Mouse (Mus musculus): ENCODE measurements around the gene Ly6g6d.
"Not testable (repeated sequence)": the region's sequence is repeated elsewhere in the genome, so short reads cannot be mapped to it uniquely, and the experiment has no call there.

Ly6g6d gene

GRCm38 (mm10) chr17:35048149-35048931 is 29.5 kb downstream of the Ly6g6d start:
- DNase-seq (ENCODE audit: low read depth, low spot score), result no peak

GRCm38 (mm10) chr17:35047688-35048087 is 30.2 kb downstream of the Ly6g6d start:
- no peak for DNase-seq (ENCODE audit: low read depth, low spot score)

DNA sequence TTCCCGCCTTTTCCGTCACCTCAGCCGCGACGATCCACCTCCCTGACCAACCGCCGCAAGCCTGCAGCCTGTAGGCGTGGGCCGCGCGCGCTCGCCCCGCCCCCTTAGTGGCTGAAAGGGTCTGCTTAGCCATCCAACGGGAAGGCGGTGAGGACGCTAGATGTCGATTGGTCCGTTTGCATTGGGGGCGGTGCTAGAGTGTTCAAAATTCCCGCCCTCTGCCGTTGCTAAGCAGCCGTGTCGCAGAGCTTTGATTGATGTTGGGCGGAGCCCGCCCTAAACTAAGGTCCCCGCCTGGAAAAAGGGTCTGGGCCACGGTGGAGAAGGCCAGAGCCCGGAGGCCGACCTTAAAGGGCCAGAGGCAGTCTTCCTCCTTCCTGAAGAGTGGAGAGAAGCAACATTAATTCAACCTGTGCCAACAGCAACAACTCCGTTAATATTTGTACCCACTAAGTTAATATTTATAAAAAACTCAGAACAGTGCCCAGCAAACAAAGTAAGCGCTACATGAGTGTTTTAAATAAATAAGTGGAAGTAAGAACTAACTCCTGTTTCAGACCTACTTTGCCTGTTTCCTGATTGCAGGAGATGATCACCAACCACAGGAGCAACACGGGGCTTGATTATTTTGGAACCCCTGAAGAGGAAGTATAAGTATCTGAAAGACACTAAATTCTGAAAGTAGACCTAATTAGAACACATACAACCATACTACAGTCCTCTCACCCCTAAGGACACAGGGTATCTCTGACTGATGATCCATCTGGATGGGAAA is 31.0 kb downstream of the Ly6g6d start, which contains the start of gene Msh5:
Msh5 (minus strand) TSS at position 65 of the 775 bp plus-strand sequence.
- peak; percentile 100 for DNase-seq (ENCODE audit: low read depth, low spot score)

- no peak for DNase-seq (ENCODE audit: low read depth, low spot score)
These were observed 31.8 kb downstream of the Ly6g6d start for GRCm38 (mm10) chr17:35045807-35046680.

GRCm38 (mm10) chr17:35044904-35045806 is 32.7 kb downstream of the Ly6g6d start:
- no peak for DNase-seq (ENCODE audit: low read depth, low spot score)

GRCm38 (mm10) chr17:35043794-35044193 is 34.1 kb downstream of the Ly6g6d start:
- DNase-seq (ENCODE audit: low read depth, low spot score), result no peak

- no peak for DNase-seq (ENCODE audit: low read depth, low spot score)
These were observed 38.6 kb downstream of the Ly6g6d start for GRCm38 (mm10) chr17:35039121-35039873.

DNA sequence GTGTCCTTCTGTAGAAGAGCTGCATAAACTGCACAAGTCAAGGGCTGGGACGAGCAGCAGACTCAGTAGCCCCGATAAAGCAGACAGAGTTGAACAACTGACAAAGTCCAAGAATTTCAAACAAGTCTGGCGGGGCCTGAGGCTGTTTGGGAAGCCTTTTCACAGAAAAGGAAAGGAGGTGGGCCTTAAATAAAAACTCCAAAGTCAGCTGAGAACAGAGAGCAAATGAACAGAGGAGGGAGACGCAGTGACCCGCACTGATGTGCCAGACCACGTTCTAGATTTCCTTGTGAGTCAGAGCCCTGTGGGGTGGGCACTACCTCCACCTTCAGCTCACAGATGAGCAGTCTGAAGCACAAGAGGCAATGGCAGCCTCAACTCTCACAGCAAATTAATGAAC is 43.0 kb downstream of the Ly6g6d start:
- DNase-seq (ENCODE audit: low read depth, low spot score), result no peak

GRCm38 (mm10) chr17:35033703-35034102 is 44.2 kb downstream of the Ly6g6d start:
- DNase-seq (ENCODE audit: low read depth, low spot score), result not testable (repeated sequence)

GRCm38 (mm10) chr17:35032323-35032870 is 45.5 kb downstream of the Ly6g6d start:
- DNase-seq (ENCODE audit: low read depth, low spot score), result no peak

DNA sequence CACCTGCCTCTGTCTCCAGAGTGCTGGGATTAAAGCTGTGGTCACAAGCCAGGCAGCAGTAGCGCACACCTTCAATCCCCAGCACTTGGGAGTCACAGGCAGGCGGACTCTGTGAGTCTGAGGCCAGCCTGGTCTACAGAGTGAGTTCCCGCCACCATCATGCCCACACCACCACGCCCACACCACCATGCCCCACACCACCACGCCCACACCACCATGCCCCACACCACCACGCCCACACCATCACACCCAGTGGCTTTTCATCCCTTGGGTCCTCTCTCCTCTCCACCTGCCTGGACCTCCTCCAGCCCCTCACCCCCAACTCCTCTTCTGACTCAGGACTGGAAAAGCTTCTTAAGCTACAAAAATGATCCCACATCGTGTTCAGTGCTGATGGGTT is 46.0 kb downstream of the Ly6g6d start:
- DNase-seq (ENCODE audit: low read depth, low spot score), result no peak

GRCm38 (mm10) chr17:35031272-35031671 is 46.6 kb downstream of the Ly6g6d start:
- no peak for DNase-seq (ENCODE audit: low read depth, low spot score)

DNA sequence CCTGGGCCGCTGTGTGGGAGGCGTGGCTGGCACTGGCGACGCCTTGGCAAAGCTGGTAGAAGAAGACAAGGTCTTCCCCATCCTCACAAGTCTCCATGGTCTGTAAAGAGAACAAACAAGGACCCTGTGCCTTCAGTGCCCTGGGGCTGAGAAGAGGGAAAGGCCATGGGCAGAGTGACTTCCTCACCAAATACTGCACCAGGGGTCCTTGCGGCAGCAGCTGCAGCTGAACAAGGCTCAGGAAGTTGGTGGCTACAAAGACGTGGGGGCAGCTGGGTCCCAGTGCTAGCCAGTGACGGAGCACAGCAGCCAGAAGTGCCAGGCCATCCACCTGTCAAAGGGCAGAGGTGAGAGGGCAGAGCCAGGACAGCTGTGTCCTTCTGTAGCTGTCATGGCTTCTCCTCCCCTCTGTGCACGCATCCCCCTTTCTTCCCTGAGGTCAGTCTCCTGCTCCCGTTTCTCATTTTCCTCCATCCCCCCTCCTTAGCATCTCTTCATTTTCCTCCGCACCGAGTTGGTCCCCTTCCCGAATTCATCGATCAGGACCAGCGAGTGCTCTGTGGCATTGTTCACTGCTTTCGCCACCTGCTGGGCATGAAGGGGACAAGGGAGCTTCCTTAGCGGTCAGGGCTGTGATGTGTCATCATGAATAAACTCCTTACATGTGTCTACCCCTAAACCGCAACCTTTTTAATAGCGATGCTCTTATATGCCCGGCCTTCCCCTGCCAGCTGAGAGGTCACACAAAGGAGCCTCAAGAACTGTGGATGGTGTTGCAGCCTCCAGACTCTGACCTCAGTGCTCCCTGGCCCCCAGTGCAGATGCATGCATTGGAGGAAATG is 48.0 kb downstream of the Ly6g6d start:
- peak; percentile 46 for DNase-seq (ENCODE audit: low read depth, low spot score)

DNA sequence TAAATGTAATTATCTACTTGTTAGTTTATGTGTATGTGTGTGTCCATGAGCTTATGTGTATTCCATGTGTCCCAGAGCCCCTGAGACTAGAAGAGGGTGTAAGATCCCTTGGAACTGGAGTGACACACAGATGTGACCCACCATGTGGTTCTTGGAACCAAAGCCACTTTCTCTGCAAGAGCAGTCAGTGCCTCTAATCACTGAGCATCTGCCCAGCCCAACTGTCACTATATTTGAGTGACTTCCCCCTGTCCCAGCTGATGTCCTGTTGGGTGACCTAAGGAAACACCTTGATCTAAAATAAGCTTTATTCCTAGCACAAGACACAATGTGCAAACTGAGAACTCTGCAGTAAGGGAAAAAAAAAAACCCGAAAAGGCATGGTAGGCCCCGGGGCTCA is 49.5 kb downstream of the Ly6g6d start:
- no peak for DNase-seq (ENCODE audit: low read depth, low spot score)

- DNase-seq (ENCODE audit: low read depth, low spot score), result peak; percentile 76
These were observed 50.4 kb downstream of the Ly6g6d start, which contains the start of gene Sapcd1 for GRCm38 (mm10) chr17:35027277-35028068. Sapcd1 (minus strand) TSS chr17:35028016.

DNA sequence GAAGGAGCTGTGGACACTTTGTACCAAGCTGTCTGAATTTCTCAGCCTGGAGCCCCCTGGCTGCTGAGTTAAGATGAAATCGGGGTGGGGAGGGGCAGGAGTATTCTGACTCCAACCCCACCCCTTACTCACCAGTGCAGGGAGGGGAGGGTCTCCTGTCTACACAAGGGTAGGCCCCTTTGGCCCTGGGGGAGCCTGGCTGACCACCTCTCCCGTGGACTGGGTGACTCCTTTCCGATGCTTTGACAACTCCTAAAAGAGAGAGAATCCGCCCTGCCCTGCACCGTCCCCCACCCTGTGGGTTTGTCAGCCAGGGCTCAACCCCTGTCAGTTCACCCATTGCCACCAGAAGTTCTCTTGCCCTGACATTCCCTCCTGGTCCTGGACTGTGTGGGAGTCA is 51.7 kb downstream of the Ly6g6d start:
- no peak for DNase-seq (ENCODE audit: low read depth, low spot score)

DNA sequence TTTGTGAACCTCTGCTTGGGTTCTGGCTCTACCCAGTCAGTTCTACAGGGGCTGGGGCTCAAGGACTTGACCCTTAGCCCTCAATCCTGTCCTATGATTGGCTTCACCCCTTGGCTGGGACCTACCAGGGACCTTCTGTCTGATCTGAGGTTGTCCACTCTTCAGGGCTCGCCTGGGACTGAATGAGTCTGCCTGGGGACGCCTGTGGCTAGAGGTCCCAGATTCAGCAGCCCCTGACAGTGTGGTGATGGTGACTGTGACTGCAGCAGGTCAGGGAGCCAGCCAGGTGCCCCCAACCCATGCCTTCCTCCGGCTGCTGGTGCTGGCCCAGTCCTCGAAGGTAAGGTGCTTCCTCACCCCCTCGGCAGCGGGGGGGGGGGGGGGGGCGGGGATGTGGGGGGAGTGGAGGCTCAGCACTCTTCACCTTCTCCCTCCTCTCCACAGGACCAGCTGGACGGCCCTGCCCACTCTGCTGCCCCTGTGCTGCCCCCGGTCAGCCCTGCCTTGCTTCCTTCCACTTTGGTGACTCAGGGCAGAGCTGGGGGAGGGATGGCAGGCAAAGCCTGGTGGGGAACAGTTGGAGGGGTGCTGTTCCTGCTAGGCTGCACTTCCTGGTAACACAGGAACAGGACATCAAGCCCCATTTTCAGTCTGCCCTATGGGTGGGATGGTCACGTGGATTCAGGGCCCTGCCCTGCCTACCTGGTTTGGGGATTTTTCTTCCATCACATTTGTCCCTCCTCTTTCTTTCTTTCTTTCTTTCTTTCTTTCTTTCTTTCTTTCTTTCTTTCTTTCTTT is 53.0 kb downstream of the Ly6g6d start:
- no peak for DNase-seq (ENCODE audit: low read depth, low spot score)

Measured in ES-CJ7 (cell line).